Mouse (Mus musculus) embryonic facial prominence, embryonic 10.5 days (tissue): ENCODE results near the gene Hoxd10. TPM values are rescaled to one million over a fixed set of nuclear protein-coding genes. Genes with fewer than 3 reads are reported as not detected.

Experiments used
- DNase-seq: peaks from one replicate; pipeline ENCODE4 v3.0.0-alpha.2; 2017; ENCODE audit warnings: low spot score
- H3K27ac ChIP-seq: fragments of 300-500 bp; sonication (generic); replicated peaks from 2 replicates; pipeline ENCODE4 v1.5.1; 2016; ENCODE audit warnings: mild to moderate bottlenecking
- H3K27me3 ChIP-seq: fragments of 300-500 bp; sonication (generic); replicated peaks from 2 replicates; pipeline ENCODE4 v1.6.1; 2016; ENCODE audit warnings: low read depth, mild to moderate bottlenecking; ENCODE audit not compliant: poor library complexity, severe bottlenecking
- H3K36me3 ChIP-seq: fragments of 300-500 bp; sonication (generic); replicated peaks from 2 replicates; pipeline ENCODE4 v1.6.1; 2016; ENCODE audit warnings: mild to moderate bottlenecking, moderate library complexity
- H3K4me1 ChIP-seq: fragments of 300-500 bp; sonication (generic); 2 replicates; pipeline ENCODE4 v1.6.1; 2016
- H3K4me3 ChIP-seq: fragments of 300-500 bp; sonication (generic); 2 replicates; pipeline ENCODE4 v1.5.1; 2016; ENCODE audit warnings: mild to moderate bottlenecking, moderate library complexity
- H3K9me3 ChIP-seq: fragments of 300-500 bp; sonication (generic); 2 replicates; pipeline ENCODE4 v1.6.1; 2016; ENCODE audit warnings: mild to moderate bottlenecking
- WGBS: fragments of 180-500 bp; shearing (Covaris S2); methylation state at CpG from one replicate; pipeline ENCODE4 v1.1.7; 2016; 5-methylcytosine and 5-hydroxymethylcytosine counted together
- polyA plus RNA-seq: library from polyadenylated mRNA; unstranded; fragments of >200 nt; fragmentation: Nextera tagmentation; extraction: Ambion mirVana; gene quantifications from 2 replicates; pipeline ENCODE4 v1.2.1, GENCODE M21; 2016

Gene Hoxd10
- polyA plus RNA-seq, 1 experiment from 2014 or later = not detected

DNA sequence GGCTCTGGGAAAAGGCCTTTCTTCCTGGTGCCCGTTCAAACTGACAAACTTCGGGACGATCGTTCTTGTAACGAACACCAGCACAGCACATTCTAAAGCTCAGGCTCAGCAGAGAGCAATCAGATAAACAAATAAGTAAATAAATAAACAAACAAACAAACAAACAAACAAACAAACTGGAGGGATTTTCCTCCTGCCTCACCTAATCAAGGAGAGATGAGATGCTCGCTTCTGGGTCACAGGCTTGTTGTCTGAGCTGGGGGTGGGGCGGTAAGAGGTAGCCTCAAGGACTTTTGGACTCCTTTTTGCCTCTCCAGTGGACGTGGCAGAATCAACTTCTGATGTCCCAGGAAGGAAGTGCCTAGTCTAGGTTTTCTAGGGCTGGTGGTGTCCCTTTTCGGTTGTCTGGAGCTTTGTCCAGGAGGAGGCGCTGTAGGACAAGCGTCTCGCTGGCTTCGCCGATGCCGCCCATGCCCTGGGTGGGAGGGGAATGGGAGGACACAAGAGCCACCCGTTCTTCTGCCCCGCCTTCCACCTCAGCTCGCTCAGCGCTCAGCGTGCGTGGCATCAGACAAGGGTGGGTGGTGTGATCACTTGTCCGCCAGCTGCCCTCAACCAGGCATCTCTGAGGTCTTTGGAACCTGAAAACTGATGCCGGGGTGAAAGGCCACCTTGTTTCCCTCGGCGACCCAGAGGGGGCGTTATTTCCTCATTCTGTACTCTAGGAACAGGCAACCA, 23.9 kb downstream of the Hoxd10 start:
- 2% methylated on average over 26 of the region's 26 CpGs for WGBS
- no peak overlapping the region for H3K27ac ChIP-seq
- peaks cover 100% of the 10 kb centered on the region for H3K27me3 ChIP-seq
- H3K36me3 ChIP-seq = no peaks in the 10 kb centered on the region
- peak overlapping the region; percentile 45 for H3K4me3 ChIP-seq
- H3K4me1 ChIP-seq = peaks cover 13% of the 10 kb centered on the region
- H3K9me3 ChIP-seq = no peaks in the 10 kb centered on the region
- peak; percentile 92 for DNase-seq

DNA sequence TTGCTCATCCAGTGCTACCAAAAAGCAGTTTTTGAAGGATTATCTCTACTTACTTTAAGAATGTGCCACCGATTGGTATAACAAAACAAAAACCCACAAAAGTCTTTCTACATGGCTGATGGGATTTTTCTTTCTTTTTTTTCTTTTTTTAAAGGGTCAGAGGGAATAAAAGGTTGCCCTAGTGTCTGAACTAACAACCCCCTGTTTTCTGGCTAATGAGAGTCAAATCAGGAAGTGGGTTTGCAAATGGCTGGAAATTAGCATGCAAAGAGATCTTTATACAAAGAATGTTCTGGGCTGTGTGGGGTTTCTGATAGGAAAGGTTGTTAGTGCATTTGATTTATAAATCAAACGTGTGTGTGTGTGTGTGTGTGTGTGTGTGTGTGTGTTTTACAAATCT, 28.7 kb downstream of the Hoxd10 start:
- Histone ChIP-seq H3K9me3 (no peaks in the 10 kb centered on the region), H3K27ac (no peak overlapping the region), H3K4me3 (no peak overlapping the region), H3K36me3 (no peaks in the 10 kb centered on the region), H3K4me1 (peaks cover 6% of the 10 kb centered on the region; the same call in 1 of the 2 replicates), H3K27me3 (peaks cover 100% of the 10 kb centered on the region)
- DNase-seq = no peak
- WGBS = 4% methylated on average over 2 of the region's 2 CpGs

DNA sequence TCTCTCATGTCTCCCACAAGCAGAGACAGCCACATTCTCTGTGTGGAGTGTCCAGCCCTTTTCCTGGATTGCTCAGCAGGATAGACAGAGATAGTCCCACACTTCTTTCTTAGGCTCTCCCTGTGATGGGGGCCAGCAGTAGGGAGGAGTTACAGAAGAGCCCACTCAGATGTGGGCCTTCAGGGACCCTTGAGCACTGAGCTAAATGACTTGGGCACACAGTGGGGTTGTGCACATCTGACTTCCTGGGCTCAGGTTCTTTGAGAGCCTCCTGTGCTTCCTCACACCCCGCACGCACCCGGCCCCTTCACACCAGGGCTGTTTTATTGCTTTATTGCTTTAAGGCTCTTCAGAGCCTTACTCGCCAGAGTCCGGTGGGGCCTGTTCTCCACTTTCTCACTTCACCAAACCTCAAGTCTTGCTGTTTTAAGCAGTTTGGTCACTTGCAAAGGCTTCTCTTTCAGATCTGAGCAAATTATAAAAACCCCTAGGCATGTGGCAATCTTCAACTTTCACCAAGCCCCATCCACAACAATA, 29.3 kb downstream of the Hoxd10 start:
- WGBS = 3% methylated on average over 5 of the region's 5 CpGs
- no peaks in the 10 kb centered on the region for H3K9me3 ChIP-seq
- no peaks in the 10 kb centered on the region for H3K36me3 ChIP-seq
- H3K27ac ChIP-seq = no peak overlapping the region
- DNase-seq = peak; percentile 21
- H3K4me1 ChIP-seq = peaks cover 3% of the 10 kb centered on the region; the same call in 1 of the 2 replicates
- H3K4me3 ChIP-seq = no peak overlapping the region
- peaks cover 100% of the 10 kb centered on the region for H3K27me3 ChIP-seq

DNA sequence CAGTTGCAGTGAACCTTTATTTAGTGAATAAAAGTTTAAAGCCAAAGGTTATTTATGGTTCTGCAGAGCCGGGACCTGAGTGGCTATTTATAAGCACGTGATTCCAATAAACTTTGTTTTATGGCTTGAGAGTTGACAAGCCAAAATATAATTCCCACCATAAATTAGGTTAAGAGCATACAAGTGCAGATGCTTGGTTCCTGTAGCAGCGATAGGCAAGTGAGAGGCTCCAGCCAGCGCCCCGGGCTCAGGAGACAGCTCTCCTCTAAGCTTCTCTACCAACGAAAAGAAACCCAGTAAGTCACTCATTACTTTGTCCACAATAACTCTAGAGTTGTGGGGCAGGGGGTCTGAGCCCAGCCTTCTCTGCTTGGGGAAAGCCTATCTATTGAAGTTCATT, 30.2 kb downstream of the Hoxd10 start:
- WGBS = 5% methylated on average over 6 of the region's 6 CpGs

DNA sequence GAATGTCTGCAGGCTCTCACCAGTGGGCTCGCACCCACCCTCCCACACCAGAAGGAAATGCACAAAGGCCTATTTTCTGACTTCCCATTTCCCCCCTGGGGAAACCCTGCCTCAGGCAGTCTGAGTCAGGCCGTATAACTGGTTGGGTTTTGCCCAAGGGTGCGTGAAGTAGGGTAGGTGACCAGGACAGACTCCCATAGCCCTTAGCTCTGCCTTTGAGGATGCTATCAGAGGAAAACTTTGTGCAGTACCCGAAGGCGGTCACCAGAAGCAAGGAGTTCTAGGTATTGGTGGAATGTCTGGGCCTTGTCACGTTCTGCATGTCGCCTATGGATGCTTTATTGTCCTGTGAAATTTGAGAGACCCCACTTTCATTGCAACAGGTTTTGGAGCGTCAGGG, 31.2 kb downstream of the Hoxd10 start:
- peaks cover 100% of the 10 kb centered on the region for H3K27me3 ChIP-seq
- no peak overlapping the region for H3K27ac ChIP-seq
- peaks cover 6% of the 10 kb centered on the region for H3K4me1 ChIP-seq
- no peak overlapping the region for H3K4me3 ChIP-seq
- H3K9me3 ChIP-seq = no peaks in the 10 kb centered on the region
- WGBS = 3% methylated on average over 8 of the region's 8 CpGs
- DNase-seq = peak; percentile 34
- no peaks in the 10 kb centered on the region for H3K36me3 ChIP-seq

More for the DNA sequence above, 30.2 kb downstream of the Hoxd10 start:
- Histone ChIP-seq H3K27ac (no peak overlapping the region), H3K4me3 (no peak overlapping the region), H3K4me1 (no peaks in the 10 kb centered on the region), H3K27me3 (peaks cover 100% of the 10 kb centered on the region), H3K9me3 (no peaks in the 10 kb centered on the region), H3K36me3 (no peaks in the 10 kb centered on the region)
- peak; percentile 29 for DNase-seq

DNA sequence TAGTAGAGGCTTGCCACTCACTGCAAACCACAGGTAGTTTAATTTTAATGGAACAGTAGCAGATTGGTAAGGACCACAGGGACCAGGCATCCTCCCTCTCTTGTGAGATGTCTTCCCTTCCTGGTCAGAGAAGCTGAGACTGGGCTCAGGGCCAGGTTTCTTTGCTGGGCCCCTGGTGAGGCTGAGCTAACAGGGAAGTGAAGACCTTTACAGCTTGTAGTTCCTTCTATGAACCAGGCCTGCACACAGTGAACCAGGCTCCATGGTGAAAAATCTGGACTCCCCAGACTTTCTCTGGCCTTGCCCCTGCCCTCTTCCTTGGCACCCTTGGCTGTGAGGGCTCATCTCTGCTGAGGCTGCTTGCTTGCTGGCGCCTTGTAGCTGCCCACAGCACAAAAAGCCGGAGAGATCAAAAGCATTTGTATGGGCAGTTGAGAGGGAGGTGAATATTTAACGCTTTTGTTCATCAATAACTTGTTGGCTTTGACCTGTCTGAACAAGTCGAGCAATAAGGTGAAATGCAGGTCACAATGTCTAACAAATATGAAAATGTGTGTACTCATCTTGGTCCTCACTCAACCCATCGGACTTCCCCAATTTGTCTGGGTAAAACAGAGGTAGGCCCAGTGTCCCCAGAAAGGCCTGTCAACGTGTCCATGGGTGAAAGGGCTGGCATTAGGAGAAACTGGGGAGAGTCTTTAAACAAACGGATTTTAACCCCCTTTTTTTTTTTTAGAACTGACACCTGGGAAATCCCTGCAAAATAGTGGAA, 32.7 kb downstream of the Hoxd10 start:
- DNase-seq = peak; percentile 22
- 4% methylated on average over 7 of the region's 7 CpGs for WGBS
- Histone ChIP-seq H3K27me3 (peaks cover 100% of the 10 kb centered on the region), H3K4me1 (peaks cover 6% of the 10 kb centered on the region), H3K4me3 (no peak overlapping the region), H3K36me3 (no peaks in the 10 kb centered on the region), H3K27ac (no peak overlapping the region), H3K9me3 (no peaks in the 10 kb centered on the region)

DNA sequence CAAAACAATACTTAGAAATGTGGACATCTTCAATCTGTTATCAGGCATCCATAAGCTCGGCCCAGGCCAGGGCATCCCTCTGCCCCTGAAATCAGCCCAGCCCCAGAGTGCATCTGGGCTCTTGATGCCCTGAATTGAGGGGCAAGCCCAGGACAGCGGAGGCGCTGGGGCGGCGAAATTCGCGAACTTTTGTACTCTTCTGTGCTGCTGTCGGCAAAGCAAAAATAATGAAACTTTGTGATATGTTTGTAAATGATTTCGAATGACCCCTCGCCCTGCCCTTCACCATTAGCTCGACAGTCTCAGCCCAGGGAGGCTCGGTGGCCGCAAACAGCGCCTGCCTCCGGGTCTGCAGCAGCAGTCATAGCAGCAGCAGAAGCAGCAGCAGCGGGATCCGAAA, 33.4 kb downstream of the Hoxd10 start:
- peak; percentile 56 for DNase-seq

DNA sequence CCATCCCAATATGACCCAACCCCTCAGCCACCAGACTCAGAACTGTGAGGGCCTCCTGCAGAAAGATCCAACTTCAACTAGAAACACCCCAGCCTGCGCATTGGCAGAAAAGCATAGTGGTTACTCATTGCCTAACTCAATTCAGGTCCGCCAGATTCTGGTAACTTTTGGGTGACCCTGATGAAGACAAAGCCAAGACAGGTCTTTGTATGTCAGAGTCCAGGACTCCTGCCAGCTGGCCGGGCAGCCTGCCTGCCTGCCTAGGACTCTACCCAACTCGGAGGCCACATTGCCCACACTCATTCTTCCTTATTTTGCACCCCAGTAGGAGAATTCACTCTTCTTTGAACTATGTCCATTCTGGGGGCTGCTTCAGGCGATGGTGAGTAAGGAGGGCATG, 34.8 kb downstream of the Hoxd10 start, which contains the start of gene Gm28230:
Gene Gm28230 (plus strand): TSS at position 178 of the 400 bp plus-strand sequence.
- H3K27me3 ChIP-seq = peaks cover 100% of the 10 kb centered on the region
- peak within 1 kb of the TSS; percentile 49 for H3K4me3 ChIP-seq
- no peaks in the 10 kb centered on the region for H3K36me3 ChIP-seq
- H3K4me1 ChIP-seq = peaks cover 6% of the 10 kb centered on the region
- WGBS = 5% methylated on average over 5 of the region's 5 CpGs
- no peaks in the 10 kb centered on the region for H3K9me3 ChIP-seq
- peak; percentile 40 for DNase-seq
- no peak within 1 kb of the TSS for H3K27ac ChIP-seq

More for the DNA sequence above, 33.4 kb downstream of the Hoxd10 start:
- Histone ChIP-seq H3K36me3 (no peaks in the 10 kb centered on the region), H3K4me3 (no peak overlapping the region), H3K27me3 (peaks cover 100% of the 10 kb centered on the region), H3K27ac (no peak overlapping the region), H3K9me3 (no peaks in the 10 kb centered on the region), H3K4me1 (peaks cover 6% of the 10 kb centered on the region)
- WGBS = under 1% methylated on average over 17 of the region's 17 CpGs

DNA sequence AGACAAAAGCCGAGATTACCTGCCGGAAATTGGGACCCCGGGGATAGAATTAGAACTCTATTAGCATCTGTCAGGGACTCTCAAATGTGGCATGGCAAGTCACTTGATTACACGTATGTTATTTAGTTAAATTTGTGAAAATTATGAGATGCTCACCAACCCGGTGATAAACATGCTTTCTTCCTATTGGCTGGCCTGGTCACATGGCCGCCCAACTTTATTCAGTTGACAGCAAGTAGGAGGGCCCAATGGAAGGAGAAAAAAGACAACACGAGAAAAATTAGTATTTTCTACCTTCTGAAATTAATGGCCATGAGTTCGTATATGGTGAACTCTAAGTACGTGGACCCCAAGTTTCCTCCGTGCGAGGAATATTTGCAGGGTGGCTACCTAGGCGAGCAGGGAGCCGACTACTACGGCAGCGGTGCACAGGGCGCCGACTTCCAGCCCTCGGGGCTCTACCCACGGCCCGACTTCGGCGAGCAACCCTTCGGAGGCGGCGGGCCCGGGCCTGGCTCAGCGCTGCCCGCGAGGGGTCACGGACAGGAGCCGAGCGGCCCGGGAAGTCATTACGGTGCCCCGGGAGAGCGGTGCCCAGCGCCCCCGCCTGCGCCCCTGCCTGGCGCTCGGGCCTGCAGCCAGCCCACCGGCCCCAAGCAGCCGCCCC, 35.4 kb downstream of the Hoxd10 start:
- DNase-seq = peak; percentile 56
- Histone ChIP-seq H3K27ac (no peak overlapping the region), H3K4me3 (peak overlapping the region; percentile 49), H3K4me1 (peaks cover 6% of the 10 kb centered on the region), H3K27me3 (peaks cover 100% of the 10 kb centered on the region), H3K36me3 (no peaks in the 10 kb centered on the region), H3K9me3 (no peaks in the 10 kb centered on the region)
- 1% methylated on average over 43 of the region's 43 CpGs for WGBS

DNA sequence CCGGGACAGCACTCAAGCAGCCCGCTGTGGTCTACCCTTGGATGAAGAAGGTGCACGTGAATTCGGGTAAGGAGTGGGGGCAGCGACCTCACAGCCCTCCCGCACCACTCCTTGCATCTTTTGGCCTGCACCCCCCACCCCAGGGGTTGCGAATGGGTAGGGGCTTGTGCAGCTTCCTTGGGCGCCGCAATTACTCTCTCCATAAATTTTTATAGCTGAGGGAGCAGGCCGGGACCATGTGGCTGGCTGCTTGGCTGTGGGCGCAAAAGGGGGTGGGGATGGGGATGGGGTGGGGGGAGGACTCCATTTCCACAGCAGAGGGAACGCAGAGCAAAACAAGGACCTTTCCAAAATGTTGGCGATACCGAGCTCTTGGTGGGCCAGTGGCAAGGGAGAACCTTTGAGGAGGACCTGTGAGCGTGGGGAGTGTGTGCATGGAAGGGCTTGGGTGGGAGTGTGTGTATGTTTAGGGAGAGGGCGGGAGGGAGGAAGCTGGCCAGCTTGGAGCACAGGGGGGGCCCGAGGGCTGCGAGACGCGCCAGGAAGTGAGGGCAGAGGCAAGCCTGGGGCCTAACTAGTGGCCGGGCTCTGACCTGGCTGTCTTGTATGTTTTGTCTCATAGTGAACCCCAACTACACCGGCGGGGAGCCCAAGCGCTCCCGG, 36.0 kb downstream of the Hoxd10 start:
- Histone ChIP-seq H3K27ac (no peak overlapping the region), H3K9me3 (no peaks in the 10 kb centered on the region), H3K36me3 (no peaks in the 10 kb centered on the region), H3K4me3 (peak overlapping the region; percentile 49), H3K4me1 (peaks cover 8% of the 10 kb centered on the region), H3K27me3 (peaks cover 100% of the 10 kb centered on the region)
- WGBS = under 1% methylated on average over 25 of the region's 25 CpGs
- DNase-seq = no peak

DNA sequence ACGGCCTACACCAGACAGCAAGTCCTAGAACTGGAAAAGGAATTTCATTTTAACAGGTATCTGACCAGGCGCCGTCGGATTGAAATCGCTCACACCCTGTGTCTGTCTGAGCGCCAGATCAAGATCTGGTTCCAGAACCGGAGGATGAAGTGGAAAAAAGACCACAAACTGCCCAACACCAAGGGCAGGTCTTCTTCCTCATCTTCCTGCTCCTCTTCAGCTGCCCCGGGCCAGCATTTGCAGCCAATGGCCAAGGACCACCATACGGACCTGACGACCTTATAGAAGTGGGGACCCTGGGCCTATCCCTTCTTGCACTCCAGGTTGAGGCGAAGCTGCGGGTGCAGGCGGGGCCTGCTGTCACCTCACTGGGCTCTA, 36.6 kb downstream of the Hoxd10 start:
- peaks cover 100% of the 10 kb centered on the region for H3K27me3 ChIP-seq
- peak; percentile 46 for DNase-seq
- no peak overlapping the region for H3K27ac ChIP-seq
- peak overlapping the region; percentile 49; the same call in 1 of the 2 replicates for H3K4me3 ChIP-seq
- peaks cover 11% of the 10 kb centered on the region for H3K4me1 ChIP-seq
- 1% methylated on average over 13 of the region's 13 CpGs for WGBS
- H3K9me3 ChIP-seq = no peaks in the 10 kb centered on the region
- no peaks in the 10 kb centered on the region for H3K36me3 ChIP-seq

DNA sequence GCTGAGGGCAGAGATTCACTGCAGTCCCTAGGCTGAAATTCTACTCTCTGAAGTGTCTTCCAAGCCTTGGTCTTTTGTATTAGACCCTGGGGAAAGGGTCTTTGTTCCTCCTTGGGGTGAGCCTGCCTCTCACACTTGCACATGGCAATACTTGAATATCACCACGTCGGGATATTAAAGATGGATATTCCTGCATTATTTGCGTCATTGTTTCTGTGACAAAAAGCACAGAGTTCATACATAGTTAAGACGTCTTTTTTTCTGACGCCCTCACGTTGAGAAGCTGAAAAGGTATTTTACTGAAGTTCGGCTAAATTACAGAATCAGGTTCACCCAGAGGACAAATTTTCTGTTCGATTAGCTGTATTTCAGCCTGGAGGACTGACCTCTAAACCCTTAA, 38.6 kb downstream of the Hoxd10 start:
- Histone ChIP-seq H3K4me3 (no peak overlapping the region), H3K9me3 (no peaks in the 10 kb centered on the region), H3K36me3 (no peaks in the 10 kb centered on the region), H3K4me1 (peaks cover 11% of the 10 kb centered on the region), H3K27ac (no peak overlapping the region), H3K27me3 (peaks cover 100% of the 10 kb centered on the region)
- 2% methylated on average over 8 of the region's 8 CpGs for WGBS
- DNase-seq = peak; percentile 14
